Mouse (Mus musculus): Measurements from ENCODE around the gene Scube2. TPM values are rescaled to one million over a fixed set of nuclear protein-coding genes. Genes with fewer than 3 reads are reported as not detected.

The Scube2 gene
- polyA plus RNA-seq, 1 experiment from 2014 or later, result 10.1 TPM

DNA sequence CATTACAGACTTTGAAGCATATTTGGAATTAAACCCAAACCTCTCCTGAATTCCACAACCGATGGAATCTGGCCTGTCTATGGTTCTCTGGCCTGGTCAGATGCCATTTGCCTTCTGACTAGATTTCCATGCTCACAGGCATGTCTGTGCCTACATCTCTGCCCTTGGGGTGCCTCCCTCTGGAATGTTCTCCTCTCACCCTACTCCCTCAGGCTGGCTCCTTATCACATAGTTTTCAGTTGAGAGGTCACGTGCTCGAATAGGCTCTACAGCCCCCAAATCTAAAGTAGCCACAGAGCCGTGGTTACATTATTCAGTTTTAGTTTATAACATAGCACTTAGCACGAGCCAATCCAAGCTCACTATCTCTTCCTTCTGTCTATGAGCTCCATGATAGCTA is 69.9 kb downstream of the Scube2 start:
- ATAC-seq (ENCODE audit: insufficient number of reproducible peaks, low FRiP score), result peak; percentile 60; the same call in 1 of the 2 replicates
- 23% methylated on average over 5 of the region's 5 CpGs for WGBS
- no peaks in the 10 kb centered on the region for H3K27me3 ChIP-seq (replicated peaks)
- no peak overlapping the region for H3K4me3 ChIP-seq
- H3K9me3 ChIP-seq (replicated peaks), result no peaks in the 10 kb centered on the region
- H3K9ac ChIP-seq, result no peak overlapping the region
- 0 out of 2 replicates have a peak overlapping the region, but pooled peaks have one; percentile 8 for H3K4me2 ChIP-seq
- H3K36me3 ChIP-seq, result no peaks in the 10 kb centered on the region
- peak overlapping the region; percentile 45; the same call in 1 of the 2 replicates for H3K27ac ChIP-seq (ENCODE audit: poor library complexity, severe bottlenecking)
- H3K4me1 ChIP-seq (replicated peaks), result peaks cover 16% of the 10 kb centered on the region

DNA sequence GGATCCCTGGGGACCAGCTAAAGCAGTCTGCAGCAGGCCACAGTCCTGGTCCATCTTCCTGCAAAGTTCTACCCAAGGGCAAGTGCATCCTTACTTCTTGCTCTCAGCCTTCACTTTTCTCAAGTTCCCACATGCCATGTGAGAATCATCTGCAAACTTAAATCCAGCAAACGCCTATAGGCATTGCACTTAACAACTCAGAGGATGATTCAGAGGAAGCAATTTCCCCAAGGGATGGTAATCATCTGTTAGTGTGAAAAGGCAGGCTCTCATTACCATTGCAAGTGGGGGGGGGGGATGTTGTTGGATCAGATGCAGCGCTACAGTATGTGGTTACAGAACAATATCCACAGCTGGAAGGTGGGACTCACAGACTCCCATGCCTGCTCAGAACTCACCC is 70.9 kb downstream of the Scube2 start:
- Histone ChIP-seq H3K9me3 (replicated peaks) (no peaks in the 10 kb centered on the region), H3K36me3 (no peaks in the 10 kb centered on the region), H3K4me3 (no peak overlapping the region), H3K9ac (no peak overlapping the region), H3K4me1 (replicated peaks) (peaks cover 16% of the 10 kb centered on the region), H3K4me2 (no peak overlapping the region), H3K27ac (ENCODE audit: poor library complexity, severe bottlenecking) (no peak overlapping the region), H3K27me3 (replicated peaks) (no peaks in the 10 kb centered on the region)
- WGBS, result 80% methylated on average over 2 of the region's 2 CpGs
- no peak for ATAC-seq (ENCODE audit: insufficient number of reproducible peaks, low FRiP score)

DNA sequence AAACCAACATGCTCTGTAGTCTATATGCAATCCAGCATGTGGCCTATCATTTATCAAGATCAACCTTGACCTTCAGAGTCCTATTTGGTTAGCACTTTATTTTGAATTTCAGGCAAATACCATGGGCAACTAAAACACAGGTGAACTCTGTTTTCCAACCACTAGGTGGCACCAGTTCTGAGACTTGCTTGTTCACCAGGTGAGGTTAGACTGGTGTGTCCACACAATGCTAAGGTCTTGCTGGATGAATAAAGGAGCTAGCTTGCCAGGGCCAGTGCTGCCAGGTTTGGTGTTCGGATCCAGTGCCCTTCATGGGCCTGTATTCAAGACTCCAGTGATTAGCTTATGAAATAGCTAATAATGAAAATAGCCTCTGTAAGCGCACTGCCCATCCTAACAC is 72.7 kb downstream of the Scube2 start:
- Histone ChIP-seq H3K9me3 (replicated peaks) (no peaks in the 10 kb centered on the region), H3K9ac (no peak overlapping the region), H3K27me3 (replicated peaks) (no peaks in the 10 kb centered on the region), H3K4me2 (no peak overlapping the region), H3K36me3 (no peaks in the 10 kb centered on the region), H3K4me3 (no peak overlapping the region), H3K4me1 (replicated peaks) (peaks cover 16% of the 10 kb centered on the region), H3K27ac (ENCODE audit: poor library complexity, severe bottlenecking) (no peak overlapping the region)
- ATAC-seq (ENCODE audit: insufficient number of reproducible peaks, low FRiP score), result no peak
- WGBS, result 76% methylated on average over 2 of the region's 2 CpGs

DNA sequence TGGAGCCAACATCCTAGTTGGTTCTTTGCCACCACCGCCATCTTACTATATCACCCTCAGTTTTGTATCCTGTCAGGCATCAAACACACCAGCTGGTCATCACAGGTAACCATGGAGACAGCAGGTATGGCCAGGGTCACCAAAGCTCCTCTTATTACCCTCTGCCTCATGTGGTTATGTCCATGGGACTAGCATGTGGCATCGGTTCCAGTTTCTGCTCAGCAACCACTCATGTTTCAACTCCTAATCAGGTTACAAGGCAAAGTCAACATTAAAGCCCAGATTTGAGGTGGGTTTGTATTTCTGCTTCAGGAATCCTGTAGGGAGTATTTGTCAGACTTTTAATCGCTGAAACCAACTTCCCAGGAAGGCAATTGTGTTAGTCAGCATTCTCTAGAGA is 74.7 kb downstream of the Scube2 start:
- Histone ChIP-seq H3K4me2 (no peak overlapping the region), H3K36me3 (no peaks in the 10 kb centered on the region), H3K4me1 (replicated peaks) (peaks cover 12% of the 10 kb centered on the region), H3K4me3 (no peak overlapping the region), H3K27me3 (replicated peaks) (no peaks in the 10 kb centered on the region), H3K27ac (ENCODE audit: poor library complexity, severe bottlenecking) (no peak overlapping the region), H3K9me3 (replicated peaks) (no peaks in the 10 kb centered on the region), H3K9ac (no peak overlapping the region)
- ATAC-seq (ENCODE audit: insufficient number of reproducible peaks, low FRiP score), result no peak
- WGBS, result 77% methylated on average over 3 of the region's 3 CpGs

DNA sequence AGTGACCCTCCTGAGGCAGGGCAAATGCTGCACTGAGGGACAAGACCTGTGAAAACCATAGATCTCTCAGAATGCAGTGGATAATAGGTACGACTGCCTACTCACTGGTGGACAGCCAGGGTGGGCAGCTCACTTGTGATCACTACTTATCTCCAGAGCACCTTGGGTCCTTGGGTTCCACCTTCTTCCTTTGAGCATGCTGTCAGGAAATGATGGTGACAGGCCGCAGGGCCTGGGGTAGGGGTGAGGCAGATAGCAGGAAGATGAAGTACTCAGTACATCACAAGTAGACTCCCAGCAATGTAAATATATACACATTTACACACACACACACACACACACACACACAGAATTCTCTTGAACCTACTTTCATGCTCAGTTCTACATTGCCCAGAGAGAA is 77.6 kb downstream of the Scube2 start:
- H3K27me3 ChIP-seq (replicated peaks), result peaks cover 15% of the 10 kb centered on the region
- no peak overlapping the region for H3K9ac ChIP-seq
- no peaks in the 10 kb centered on the region for H3K9me3 ChIP-seq (replicated peaks)
- no peak overlapping the region for H3K27ac ChIP-seq (ENCODE audit: poor library complexity, severe bottlenecking)
- no peak overlapping the region for H3K4me2 ChIP-seq
- no peak for ATAC-seq (ENCODE audit: insufficient number of reproducible peaks, low FRiP score)
- WGBS, result 66% methylated on average over 2 of the region's 2 CpGs
- no peaks in the 10 kb centered on the region for H3K36me3 ChIP-seq
- no peaks in the 10 kb centered on the region for H3K4me1 ChIP-seq (replicated peaks)
- no peak overlapping the region for H3K4me3 ChIP-seq

DNA sequence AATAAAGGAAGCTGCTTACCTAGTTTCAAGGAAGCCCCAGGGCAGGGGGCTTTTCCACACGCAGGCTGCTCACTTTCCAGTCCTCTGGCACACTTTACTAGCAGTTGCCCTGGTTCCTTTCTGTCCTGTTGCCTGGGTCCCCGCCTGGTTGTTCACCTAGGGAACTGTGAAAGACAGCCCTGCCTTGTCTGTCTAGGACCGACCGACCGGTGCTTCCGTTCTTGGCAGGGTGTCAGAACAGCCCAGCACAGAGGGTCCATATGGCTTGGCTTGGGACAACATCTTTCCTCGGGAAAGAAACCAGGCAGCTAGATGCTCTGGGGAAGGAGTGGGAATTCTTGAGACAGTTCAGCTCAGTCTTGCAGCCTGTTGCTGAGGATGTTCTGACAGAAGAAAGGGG is 82.2 kb downstream of the Scube2 start:
- Histone ChIP-seq H3K27ac (ENCODE audit: poor library complexity, severe bottlenecking) (no peak overlapping the region), H3K4me2 (no peak overlapping the region), H3K36me3 (no peaks in the 10 kb centered on the region), H3K9me3 (replicated peaks) (no peaks in the 10 kb centered on the region), H3K9ac (no peak overlapping the region), H3K4me1 (replicated peaks) (peaks cover 16% of the 10 kb centered on the region), H3K27me3 (replicated peaks) (peaks cover 52% of the 10 kb centered on the region), H3K4me3 (no peak overlapping the region)
- ATAC-seq (ENCODE audit: insufficient number of reproducible peaks, low FRiP score), result no peak
- WGBS, result 51% methylated on average over 7 of the region's 7 CpGs

DNA sequence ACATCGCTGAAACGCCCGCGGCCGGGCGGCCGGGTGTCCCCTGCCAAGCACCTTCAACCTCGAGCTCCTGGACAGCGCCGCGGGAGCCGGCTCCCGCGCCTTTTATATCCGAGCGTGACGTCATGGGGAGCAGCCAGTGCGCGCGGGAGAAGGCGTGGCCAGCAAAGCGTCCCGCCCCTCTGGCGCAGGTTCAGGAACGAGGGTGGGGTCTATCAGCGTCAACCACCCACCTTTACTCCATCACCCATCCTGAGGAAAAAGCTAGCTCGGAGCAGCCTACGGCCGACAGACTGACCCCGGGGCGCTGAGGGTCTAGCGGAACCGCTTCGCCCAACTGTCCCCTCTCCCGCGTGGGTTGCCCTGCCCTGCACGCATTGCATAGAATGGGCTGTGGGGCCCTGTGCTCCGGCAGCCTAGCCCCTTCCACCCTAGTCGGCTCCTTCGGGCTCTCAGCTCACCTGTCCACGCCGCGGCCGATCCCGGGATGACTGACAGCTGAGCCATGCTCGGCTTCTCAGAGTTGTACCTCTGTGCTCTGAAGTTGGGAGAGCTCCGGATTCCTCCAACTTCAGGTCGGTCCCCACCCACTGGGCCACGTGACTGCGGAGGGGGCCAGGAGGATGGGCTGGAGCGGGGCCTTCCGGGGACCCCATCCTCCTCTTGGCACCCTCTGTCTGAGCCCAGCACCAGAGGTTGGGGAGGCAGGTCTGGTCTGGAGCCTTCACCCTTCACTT is 83.8 kb downstream of the Scube2 start, which contains the start of gene Nrip3:
Gene Nrip3, minus strand, starts transcription at position 556 of the 734 bp plus-strand sequence.
- Histone ChIP-seq H3K4me2 (peak within 1 kb of the TSS; percentile 95), H3K4me3 (peak within 1 kb of the TSS; percentile 54), H3K4me1 (replicated peaks) (peaks cover 16% of the 10 kb centered on the region), H3K27me3 (replicated peaks) (peaks cover 59% of the 10 kb centered on the region), H3K27ac (ENCODE audit: poor library complexity, severe bottlenecking) (no peak within 1 kb of the TSS), H3K9me3 (replicated peaks) (no peaks in the 10 kb centered on the region), H3K9ac (peak within 1 kb of the TSS; percentile 59), H3K36me3 (no peaks in the 10 kb centered on the region)
- WGBS, result 1% methylated on average over 51 of the region's 52 CpGs
- peak; percentile 90 for ATAC-seq (ENCODE audit: insufficient number of reproducible peaks, low FRiP score)

DNA sequence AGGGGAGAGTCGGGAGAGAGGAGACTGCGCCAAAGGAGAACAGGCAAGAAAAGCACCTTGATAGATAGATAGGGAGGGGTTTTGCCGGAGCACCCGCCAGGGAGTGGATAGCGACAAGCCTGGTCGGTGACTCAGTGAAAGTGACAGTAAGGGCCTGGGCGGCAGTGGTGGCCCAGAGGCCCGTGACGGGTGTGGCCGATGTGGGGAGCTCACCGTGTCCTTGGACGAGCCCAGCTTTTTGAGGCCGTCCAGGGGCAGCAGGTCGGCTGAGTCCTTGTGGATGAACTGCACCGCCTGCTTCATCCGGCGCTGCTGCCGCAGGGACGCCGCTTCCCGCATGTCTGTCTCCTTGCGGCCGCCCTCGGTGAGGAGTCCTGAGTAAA is 84.4 kb downstream of the Scube2 start:
- Histone ChIP-seq H3K4me2 (peak overlapping the region; percentile 95), H3K4me1 (replicated peaks) (peaks cover 16% of the 10 kb centered on the region), H3K9me3 (replicated peaks) (no peaks in the 10 kb centered on the region), H3K9ac (peak overlapping the region; percentile 59), H3K36me3 (no peaks in the 10 kb centered on the region), H3K27me3 (replicated peaks) (peaks cover 59% of the 10 kb centered on the region), H3K4me3 (peak overlapping the region; percentile 54), H3K27ac (ENCODE audit: poor library complexity, severe bottlenecking) (no peak overlapping the region)
- peak; percentile 82 for ATAC-seq (ENCODE audit: insufficient number of reproducible peaks, low FRiP score)
- WGBS, result under 1% methylated on average over 24 of the region's 24 CpGs

DNA sequence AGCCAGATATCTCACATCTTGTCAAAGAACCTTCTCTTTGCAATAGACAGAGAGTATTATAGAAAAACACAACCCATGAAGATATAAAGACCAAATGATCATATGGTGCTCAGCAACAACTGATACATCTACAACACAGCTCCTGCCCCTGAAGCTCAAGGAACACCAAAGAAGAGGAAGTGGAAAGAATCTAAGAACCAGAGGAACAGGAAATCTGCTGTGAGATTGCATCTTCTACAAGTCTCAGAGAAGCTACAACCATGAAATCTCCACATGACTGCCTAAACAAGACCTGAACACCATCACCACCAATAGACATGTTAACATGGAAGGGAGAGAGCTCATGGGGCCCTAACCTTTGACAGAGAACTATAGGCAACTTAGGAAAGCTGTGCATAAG is 93.2 kb downstream of the Scube2 start:
- no peaks in the 10 kb centered on the region for H3K4me1 ChIP-seq (replicated peaks)
- no peak overlapping the region for H3K27ac ChIP-seq (ENCODE audit: poor library complexity, severe bottlenecking)
- no peak overlapping the region for H3K4me2 ChIP-seq
- ATAC-seq (ENCODE audit: insufficient number of reproducible peaks, low FRiP score), result no peak
- H3K27me3 ChIP-seq (replicated peaks), result 0 out of 2 replicates have a peak, but pooled peaks cover 3% of the 10 kb centered on the region
- H3K4me3 ChIP-seq, result no peak overlapping the region
- no peaks in the 10 kb centered on the region for H3K9me3 ChIP-seq (replicated peaks)
- H3K9ac ChIP-seq, result no peak overlapping the region
- H3K36me3 ChIP-seq, result no peaks in the 10 kb centered on the region

DNA sequence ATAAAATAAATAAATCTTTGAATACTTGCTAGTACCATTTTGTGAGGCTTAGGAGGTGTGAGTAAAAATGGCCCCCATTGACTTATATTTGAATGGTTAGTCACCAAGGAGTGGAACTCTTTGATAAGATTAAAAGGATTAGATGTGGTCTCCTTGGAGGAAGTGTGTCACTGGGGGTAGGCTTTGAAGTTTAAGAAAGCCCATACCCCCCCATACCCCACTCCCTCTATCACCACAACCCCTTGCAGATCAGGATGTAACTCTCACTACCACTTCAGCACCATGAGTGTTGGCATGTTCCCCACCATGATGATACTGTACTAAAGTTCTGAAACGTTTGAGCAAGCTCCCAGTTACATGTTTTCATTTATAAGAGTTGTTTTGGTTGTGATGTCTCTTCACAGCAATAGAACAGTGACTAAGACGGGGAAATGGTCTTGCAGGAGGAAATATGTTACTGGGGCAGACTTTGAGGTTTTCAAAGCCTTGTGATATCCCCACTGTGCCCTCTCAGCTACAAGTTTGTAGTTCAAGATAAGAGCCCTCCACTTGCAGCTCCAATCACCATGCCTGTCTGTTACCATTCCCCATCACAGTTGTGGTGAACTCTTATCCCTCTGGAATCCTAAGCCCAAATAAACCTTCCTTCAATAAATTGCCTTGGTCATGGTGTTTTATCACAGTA is 96.6 kb downstream of the Scube2 start:
- Histone ChIP-seq H3K4me1 (replicated peaks) (no peaks in the 10 kb centered on the region), H3K4me2 (no peak overlapping the region), H3K27ac (ENCODE audit: poor library complexity, severe bottlenecking) (no peak overlapping the region), H3K9ac (no peak overlapping the region), H3K4me3 (no peak overlapping the region), H3K36me3 (no peaks in the 10 kb centered on the region), H3K9me3 (replicated peaks) (no peaks in the 10 kb centered on the region), H3K27me3 (replicated peaks) (no peaks in the 10 kb centered on the region)
- no peak for ATAC-seq (ENCODE audit: insufficient number of reproducible peaks, low FRiP score)
- WGBS, result 26% methylated on average over 2 of the region's 2 CpGs

DNA sequence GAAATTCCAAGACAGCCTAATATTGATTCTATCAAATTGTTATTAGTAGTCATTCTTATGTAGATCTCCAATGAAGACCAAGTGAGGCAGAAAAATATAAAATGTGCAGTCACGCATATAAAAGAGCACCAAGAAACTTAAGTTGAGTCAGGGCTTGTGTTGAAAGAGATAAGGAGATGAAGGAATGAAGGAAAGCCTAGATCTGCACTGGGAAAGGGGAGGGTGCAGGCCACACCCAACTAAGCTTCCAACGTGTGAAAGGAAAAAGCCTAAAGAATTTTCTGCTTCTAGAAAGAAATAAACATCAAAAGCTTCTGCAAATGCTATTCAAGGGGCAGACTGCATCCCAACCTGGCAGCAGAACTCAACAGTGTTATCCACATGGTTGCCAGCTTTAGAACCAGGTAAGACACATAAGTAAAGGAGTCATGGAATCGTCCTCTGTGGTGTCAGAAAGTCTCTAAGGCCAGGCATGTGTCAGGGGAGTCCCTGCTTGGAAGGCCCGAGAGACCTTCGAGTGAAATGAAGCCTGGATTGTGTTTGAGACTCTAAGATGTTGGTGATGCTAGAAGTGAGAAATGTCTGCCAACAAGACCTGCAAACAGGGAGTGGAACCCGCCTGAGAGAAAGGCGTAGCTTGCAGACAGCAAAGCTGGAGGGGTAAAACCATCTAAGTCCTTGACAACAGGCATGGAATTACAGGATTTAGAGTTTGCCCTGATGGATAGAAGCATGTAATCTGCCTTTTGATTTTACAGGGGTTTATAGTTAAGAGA is 97.7 kb downstream of the Scube2 start:
- ATAC-seq (ENCODE audit: insufficient number of reproducible peaks, low FRiP score), result no peak
- Histone ChIP-seq H3K36me3 (no peaks in the 10 kb centered on the region), H3K4me2 (no peak overlapping the region), H3K9ac (no peak overlapping the region), H3K4me1 (replicated peaks) (no peaks in the 10 kb centered on the region), H3K27ac (ENCODE audit: poor library complexity, severe bottlenecking) (no peak overlapping the region), H3K27me3 (replicated peaks) (no peaks in the 10 kb centered on the region), H3K4me3 (no peak overlapping the region), H3K9me3 (replicated peaks) (no peaks in the 10 kb centered on the region)
- 70% methylated on average over 7 of the region's 7 CpGs for WGBS

Measured in heart, embryonic 12.5 days (tissue).